Mouse (Mus musculus): ENCODE measurements around the gene Mea1.

The Mea1 gene

GRCm38 (mm10) chr17:46667712-46668111 is 10.9 kb upstream of the Mea1 start:
- no peak for DNase-seq (ENCODE audit: low read depth in 2 of 2, low spot score in 2 of 2)

GRCm38 (mm10) chr17:46669911-46670310 is 8.7 kb upstream of the Mea1 start:
- no peak for DNase-seq (ENCODE audit: low read depth in 2 of 2, low spot score in 2 of 2)

- peak; percentile 78 to 81 for DNase-seq (ENCODE audit: low read depth in 2 of 2, low spot score in 2 of 2)
These were observed 4.6 kb upstream of the Mea1 start, which contains the start of gene Rrp36 for GRCm38 (mm10) chr17:46673850-46674529. Gene Rrp36, minus strand, starts transcription at chr17:46674352.

GRCm38 (mm10) chr17:46674530-46675283 is 3.9 kb upstream of the Mea1 start:
- DNase-seq (ENCODE audit: low read depth in 2 of 2, low spot score in 2 of 2), result no peak

GRCm38 (mm10) chr17:46678911-46679310 is 318 bp downstream of the Mea1 start:
- no peak for DNase-seq (ENCODE audit: low read depth in 2 of 2, low spot score in 2 of 2)

- DNase-seq (ENCODE audit: low read depth in 2 of 2, low spot score in 2 of 2), result no peak
These were observed 1.5 kb downstream of the Mea1 start for GRCm38 (mm10) chr17:46679843-46680759.

- peak; percentile 93 to 94 for DNase-seq (ENCODE audit: low read depth in 2 of 2, low spot score in 2 of 2)
These were observed 2.3 kb downstream of the Mea1 start, which contains the start of gene Klhdc3 for GRCm38 (mm10) chr17:46680760-46681373. Gene Klhdc3, minus strand, starts transcription at chr17:46680914.

- no peak for DNase-seq (ENCODE audit: low read depth in 2 of 2, low spot score in 2 of 2)
These were observed 3.0 kb downstream of the Mea1 start for GRCm38 (mm10) chr17:46681466-46682118.

GRCm38 (mm10) chr17:46682654-46683389 is 4.2 kb downstream of the Mea1 start:
- DNase-seq (ENCODE audit: low read depth in 2 of 2, low spot score in 2 of 2), result no peak

- DNase-seq (ENCODE audit: low read depth in 2 of 2, low spot score in 2 of 2), result no peak
These were observed 7.3 kb downstream of the Mea1 start for GRCm38 (mm10) chr17:46685913-46686312.

- no peak for DNase-seq (ENCODE audit: low read depth in 2 of 2, low spot score in 2 of 2)
These were observed 12.1 kb downstream of the Mea1 start for GRCm38 (mm10) chr17:46690665-46691064.

GRCm38 (mm10) chr17:46691390-46691789 is 12.8 kb downstream of the Mea1 start:
- no peak for DNase-seq (ENCODE audit: low read depth in 2 of 2, low spot score in 2 of 2)

- DNase-seq (ENCODE audit: low read depth in 2 of 2, low spot score in 2 of 2), result no peak
These were observed 16.0 kb downstream of the Mea1 start for GRCm38 (mm10) chr17:46694517-46695063.

GRCm38 (mm10) chr17:46698515-46698914 is 19.9 kb downstream of the Mea1 start:
- no peak for DNase-seq (ENCODE audit: low read depth in 2 of 2, low spot score in 2 of 2)

GRCm38 (mm10) chr17:46699245-46699644 is 20.7 kb downstream of the Mea1 start:
- no peak for DNase-seq (ENCODE audit: low read depth in 2 of 2, low spot score in 2 of 2)

GRCm38 (mm10) chr17:46699912-46700311 is 21.3 kb downstream of the Mea1 start:
- DNase-seq (ENCODE audit: low read depth in 2 of 2, low spot score in 2 of 2), result no peak

GRCm38 (mm10) chr17:46701489-46701888 is 22.9 kb downstream of the Mea1 start:
- DNase-seq (ENCODE audit: low read depth in 2 of 2, low spot score in 2 of 2), result no peak

GRCm38 (mm10) chr17:46702100-46702499 is 23.5 kb downstream of the Mea1 start:
- no peak for DNase-seq (ENCODE audit: low read depth in 2 of 2, low spot score in 2 of 2)

GRCm38 (mm10) chr17:46702506-46702905 is 23.9 kb downstream of the Mea1 start:
- DNase-seq (ENCODE audit: low read depth in 2 of 2, low spot score in 2 of 2), result no peak

All from CD8-positive naive resting alpha-beta T cell, adult 2 months (primary cell).